Mouse (Mus musculus): Measurements from ENCODE around the gene Mcf2. TPM values are rescaled to one million over a fixed set of nuclear protein-coding genes. Genes with fewer than 3 reads are reported as not detected.

Gene Mcf2
- total and polyA plus RNA-seq, 3 experiments: not detected

DNA sequence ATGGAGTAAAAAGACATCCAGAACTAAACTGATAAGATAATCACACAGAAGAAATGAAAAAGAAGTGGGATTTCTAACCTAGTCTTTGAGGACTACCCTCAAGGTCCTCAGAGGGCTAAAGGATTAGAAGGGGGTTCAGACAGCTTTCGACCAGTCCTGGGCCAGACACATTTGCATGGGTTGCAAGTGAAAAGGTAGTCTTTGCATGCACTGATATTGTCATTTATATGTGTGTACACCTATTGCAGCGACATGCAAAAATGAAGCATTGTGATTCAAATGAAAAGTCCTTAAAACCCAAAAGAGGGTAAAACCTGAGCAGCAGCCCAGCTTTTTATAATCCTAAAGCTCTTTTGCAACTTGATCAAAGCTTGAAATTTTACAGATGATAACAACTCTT lies 9.4 kb downstream of the Mcf2 start:
- dilution Hi-C loops (cut with MboI; ENCODE audit: extremely low pct_ligation_motif_present, extremely low pct_unique_long_range_greater_than_20kb, low sequenced_read_pairs): no loop called here
- Histone ChIP-seq H3K9ac (ENCODE audit: insufficient read depth, low read depth) (no peak overlapping the region), H3K27ac (ENCODE audit: insufficient read depth, low read depth) (no peak overlapping the region), H3K79me2 (replicated peaks; ENCODE audit: control insufficient read depth, extremely low read depth, insufficient read depth, poor library complexity, severe bottlenecking) (no peaks in the 10 kb centered on the region), H3K36me3 (replicated peaks in 1 of 2; ENCODE audit: control insufficient read depth in 1 of 2, insufficient read depth in 1 of 2, low read length in 1 of 2) (no peaks in the 10 kb centered on the region), H3K9me3 (replicated peaks; ENCODE audit: low read length) (no peaks in the 10 kb centered on the region), H3K4me3 (replicated peaks in 1 of 3; ENCODE audit: low read depth in 2 of 3, low read length in 2 of 3, poor library complexity in 1 of 3) (no peak overlapping the region), H3K27me3 (replicated peaks) (no peaks in the 10 kb centered on the region), H3K4me2 (ENCODE audit: insufficient read depth, low read depth, poor library complexity, severe bottlenecking) (no peak overlapping the region), H3K4me1 (ENCODE audit: control insufficient read depth in 1 of 2, insufficient read depth in 2 of 2) (no peaks in the 10 kb centered on the region)
- in situ Hi-C loops (cut with MboI; ENCODE audit: low pct_ligation_motif_present, low pct_unique_long_range_greater_than_20kb, low sequenced_read_pairs): no loop called here
- TF ChIP-seq JUND (conservative IDR thresholded peaks at IDR 0.05; ENCODE audit: low read depth, low read length) (no peak), GABPA (IDR thresholded peaks at IDR 0.05; ENCODE audit: insufficient replicate concordance, low read depth, low read length) (no peak), CTCF (conservative IDR thresholded peaks at IDR 0.05 in 1 of 2, IDR thresholded peaks at IDR 0.05 in 1 of 2; ENCODE audit: low read depth in 2 of 2, low read length in 2 of 2) (no peak), USF2 (conservative IDR thresholded peaks at IDR 0.05; ENCODE audit: low read depth, low read length) (no peak), PAX5 (IDR thresholded peaks at IDR 0.05; ENCODE audit: low read length) (no peak), E2F4 (IDR thresholded peaks at IDR 0.05; ENCODE audit: insufficient replicate concordance, low read depth, low read length) (no peak), HCFC1 (IDR thresholded peaks at IDR 0.05; ENCODE audit: low read depth, low read length) (no peak), TBP (conservative IDR thresholded peaks at IDR 0.05; ENCODE audit: low read depth, low read length) (no peak), ELF1 (IDR thresholded peaks at IDR 0.05; ENCODE audit: low read depth, low read length) (no peak), EP300 (IDR thresholded peaks at IDR 0.05; ENCODE audit: low read length) (no peak), ZMIZ1 (IDR thresholded peaks at IDR 0.05; ENCODE audit: low read depth, low read length) (no peak), NRF1 (IDR thresholded peaks at IDR 0.05; ENCODE audit: low read depth, low read length) (no peak)
- DNase-seq (ENCODE audit: extremely low read depth): no peak

DNA sequence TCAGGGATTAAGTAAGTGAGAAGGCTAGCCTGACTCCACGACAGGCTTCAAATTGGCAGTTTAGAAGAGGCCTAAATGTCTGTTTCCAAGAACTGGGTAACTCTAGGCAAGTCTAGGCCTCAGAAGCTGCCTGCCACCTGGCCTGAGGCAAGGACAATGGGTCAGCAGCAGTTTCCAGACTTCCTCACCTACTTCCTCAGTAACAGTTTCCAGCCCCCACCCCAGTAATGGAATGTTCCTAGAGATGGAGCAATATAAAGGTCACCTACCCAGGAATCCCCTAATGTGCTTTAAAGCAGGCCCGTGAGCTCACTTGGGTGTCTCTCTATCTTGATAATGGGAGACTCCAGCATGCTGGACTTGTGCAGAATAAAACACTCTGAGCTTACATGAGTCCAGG lies 10.1 kb downstream of the Mcf2 start:
- H3K4me1 ChIP-seq (ENCODE audit: control insufficient read depth in 1 of 2, insufficient read depth in 2 of 2): no peaks in the 10 kb centered on the region
- H3K27ac ChIP-seq (ENCODE audit: insufficient read depth, low read depth): no peak overlapping the region
- H3K9me3 ChIP-seq (replicated peaks; ENCODE audit: low read length): no peaks in the 10 kb centered on the region
- no peak for DNase-seq (ENCODE audit: extremely low read depth)
- TF ChIP-seq NELFE (IDR thresholded peaks at IDR 0.05; ENCODE audit: low read depth, low read length) (no peak), BHLHE40 (IDR thresholded peaks at IDR 0.05; ENCODE audit: low read depth, low read length) (no peak)
- H3K4me2 ChIP-seq (ENCODE audit: insufficient read depth, low read depth, poor library complexity, severe bottlenecking): no peak overlapping the region
- no peak overlapping the region for H3K9ac ChIP-seq (ENCODE audit: insufficient read depth, low read depth)
- in situ Hi-C loops (cut with MboI; ENCODE audit: low pct_ligation_motif_present, low pct_unique_long_range_greater_than_20kb, low sequenced_read_pairs) (no loop called here), dilution Hi-C loops (cut with MboI; ENCODE audit: extremely low pct_ligation_motif_present, extremely low pct_unique_long_range_greater_than_20kb, low sequenced_read_pairs) (no loop called here)
- no peaks in the 10 kb centered on the region for H3K79me2 ChIP-seq (replicated peaks; ENCODE audit: control insufficient read depth, extremely low read depth, insufficient read depth, poor library complexity, severe bottlenecking)
- H3K36me3 ChIP-seq (replicated peaks in 1 of 2; ENCODE audit: control insufficient read depth in 1 of 2, insufficient read depth in 1 of 2, low read length in 1 of 2): no peaks in the 10 kb centered on the region
- H3K4me3 ChIP-seq (replicated peaks in 1 of 3; ENCODE audit: low read depth in 2 of 3, low read length in 2 of 3, poor library complexity in 1 of 3): no peak overlapping the region
- H3K27me3 ChIP-seq (replicated peaks): no peaks in the 10 kb centered on the region

DNA sequence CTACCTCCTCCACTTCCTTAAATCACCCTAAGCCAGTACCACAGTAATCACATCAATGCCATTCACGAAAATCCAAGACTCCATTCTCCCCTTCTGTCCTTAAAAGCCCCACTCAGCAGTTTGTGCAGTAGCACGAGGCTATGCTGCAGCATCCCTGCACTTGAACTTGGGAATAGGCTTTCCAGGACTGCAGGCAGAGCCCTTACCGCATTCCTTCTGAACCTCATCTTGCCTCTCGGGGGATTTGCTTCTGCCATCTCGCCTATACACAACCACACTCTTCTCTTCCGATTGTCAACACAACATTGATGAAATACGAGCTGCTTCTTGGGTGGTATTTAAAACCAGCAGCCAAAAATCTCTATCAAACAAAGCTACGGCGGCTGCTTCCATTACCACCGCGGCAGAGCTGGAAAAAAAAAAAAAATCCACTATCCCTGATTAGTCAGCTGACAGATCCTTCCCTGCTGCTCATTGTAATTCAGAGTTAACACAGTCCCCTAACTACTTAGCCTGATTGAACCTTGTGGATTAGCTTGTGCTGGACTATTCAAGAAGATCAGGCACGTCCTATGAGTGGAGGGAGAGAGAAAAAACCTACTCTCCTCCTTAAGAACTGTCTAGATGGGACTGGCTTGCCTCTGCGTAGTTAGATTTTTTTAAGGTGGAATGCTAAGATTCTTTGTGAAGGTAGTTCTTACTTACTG lies 31.5 kb downstream of the Mcf2 start:
- no peak for TF ChIP-seq RAD21 (IDR thresholded peaks at IDR 0.05; ENCODE audit: low read depth, low read length)
- no peak for TF ChIP-seq NRF1 (IDR thresholded peaks at IDR 0.05; ENCODE audit: low read depth, low read length)
- no peak for TF ChIP-seq MAFK (IDR thresholded peaks at IDR 0.05; ENCODE audit: insufficient replicate concordance, low read length)
- no peak for TF ChIP-seq POLR2AphosphoS2 (IDR thresholded peaks at IDR 0.05; ENCODE audit: low read depth, low read length)
- TF ChIP-seq HCFC1 (IDR thresholded peaks at IDR 0.05; ENCODE audit: low read depth, low read length): no peak
- no peak for TF ChIP-seq UBTF (IDR thresholded peaks at IDR 0.05; ENCODE audit: low read depth, low read length)
- no peak for TF ChIP-seq ZKSCAN1 (IDR thresholded peaks at IDR 0.05; ENCODE audit: borderline replicate concordance, low read depth, low read length)
- TF ChIP-seq ZNF384 (IDR thresholded peaks at IDR 0.05; ENCODE audit: low read depth, low read length): no peak
- no peak for TF ChIP-seq ELF1 (IDR thresholded peaks at IDR 0.05; ENCODE audit: low read depth, low read length)
- no peak for TF ChIP-seq MYC (IDR thresholded peaks at IDR 0.05; ENCODE audit: low read depth, low read length)
- TF ChIP-seq TCF12 (IDR thresholded peaks at IDR 0.05; ENCODE audit: low read depth, low read length): no peak
- TF ChIP-seq SMC3 (IDR thresholded peaks at IDR 0.05; ENCODE audit: low read depth, low read length): no peak
- TF ChIP-seq BHLHE40 (IDR thresholded peaks at IDR 0.05; ENCODE audit: low read depth, low read length): no peak
- dilution Hi-C loops (cut with MboI; ENCODE audit: extremely low pct_ligation_motif_present, extremely low pct_unique_long_range_greater_than_20kb, low sequenced_read_pairs) (no loop called here), in situ Hi-C loops (cut with MboI; ENCODE audit: low pct_ligation_motif_present, low pct_unique_long_range_greater_than_20kb, low sequenced_read_pairs) (no loop called here)
- DNase-seq (ENCODE audit: extremely low read depth): no peak
- no peaks in the 10 kb centered on the region for H3K27me3 ChIP-seq (replicated peaks)
- H3K36me3 ChIP-seq (replicated peaks in 1 of 2; ENCODE audit: control insufficient read depth in 1 of 2, insufficient read depth in 1 of 2, low read length in 1 of 2): no peaks in the 10 kb centered on the region
- H3K9ac ChIP-seq (ENCODE audit: insufficient read depth, low read depth): no peak overlapping the region
- peak overlapping the region; percentile 31; the same call in 1 of the 2 replicates for H3K4me2 ChIP-seq (ENCODE audit: insufficient read depth, low read depth, poor library complexity, severe bottlenecking)
- H3K27ac ChIP-seq (ENCODE audit: insufficient read depth, low read depth): no peak overlapping the region
- H3K9me3 ChIP-seq (replicated peaks; ENCODE audit: low read length): no peaks in the 10 kb centered on the region
- no peaks in the 10 kb centered on the region for H3K4me1 ChIP-seq (ENCODE audit: control insufficient read depth in 1 of 2, insufficient read depth in 2 of 2)
- H3K4me3 ChIP-seq (replicated peaks in 1 of 3; ENCODE audit: low read depth in 2 of 3, low read length in 2 of 3, poor library complexity in 1 of 3): no peak overlapping the region
- no peaks in the 10 kb centered on the region for H3K79me2 ChIP-seq (replicated peaks; ENCODE audit: control insufficient read depth, extremely low read depth, insufficient read depth, poor library complexity, severe bottlenecking)
